Mouse (Mus musculus) megakaryocyte, embryonic 14.5 days (primary cell): ENCODE data around the gene Il10.

ENCODE experiments used
- FLI1 ChIP-seq: IDR thresholded peaks from 2 replicates; pipeline ENCODE4 v1.6.1; 2012; ENCODE audit warnings: low read length, inconsistent platforms, mixed read lengths
- GATA1 ChIP-seq: IDR thresholded peaks from 3 replicates; pipeline ENCODE4 v1.6.1; 2012; ENCODE audit warnings: mixed read lengths, low read length, inconsistent platforms, borderline replicate concordance

DNA sequence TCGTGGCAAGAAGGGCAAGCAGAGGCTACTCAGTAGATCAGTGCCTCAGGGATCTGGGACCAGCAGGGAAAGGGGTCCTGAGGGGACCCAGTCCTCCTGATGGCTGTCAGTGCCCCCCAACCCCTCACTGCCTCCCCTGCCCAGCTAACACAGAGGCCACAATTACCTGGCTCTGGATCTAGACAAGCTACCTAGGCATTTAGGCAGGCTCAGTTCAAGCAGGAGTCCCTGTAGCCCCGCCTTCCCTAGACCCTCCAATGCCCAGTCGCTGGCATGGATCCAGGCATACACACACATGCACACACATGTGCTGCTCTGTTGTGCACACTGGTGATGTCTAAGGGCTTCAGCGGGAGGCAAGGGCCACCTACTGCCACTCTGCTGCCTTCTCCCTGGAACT is 34.6 kb downstream of the Il10 start:
- TF ChIP-seq GATA1 (no peak), FLI1 (no peak)
